Comparison of ENCODE assay signal across 8 mouse cellular contexts in genomic region chr6:72851633-72852032, GRCm38 (mm10). TPM values are rescaled to one million over a fixed set of nuclear protein-coding genes. Genes with fewer than 3 reads are reported as not detected.
DNase-seq lines count a peak whose midpoint lies in the region; ATAC-seq lines count a peak whose summit lies in the region.

No protein-coding gene starts in this region.

- H3K27me3 ChIP-seq in forebrain, embryonic 14.5 days (replicated peaks; ENCODE audit: control insufficient read depth, insufficient read depth, low read length): no peaks in the 10 kb centered on the region
- no peaks in the 10 kb centered on the region for H3K27me3 ChIP-seq in forebrain, embryonic 16.5 days (replicated peaks; ENCODE audit: control insufficient read depth, insufficient read depth, low read length)
- H3K27me3 ChIP-seq in neural tube, embryonic 15.5 days (replicated peaks): no peaks in the 10 kb centered on the region
- H3K27me3 ChIP-seq in embryonic facial prominence, embryonic 11.5 days (ENCODE audit: control insufficient read depth, insufficient read depth, low read length): no peaks in the 10 kb centered on the region

- intact Hi-C loops in left cerebral cortex, postnatal 36 days (cut with DNase I): loop anchor here (5.0 kb wide), 1 partner anchor 46 kb away; the partner anchor contains the start of gene Kcmf1

- 76% methylated on average over 5 of the region's 5 CpGs for WGBS in forebrain, embryonic 14.5 days
- 78% methylated on average over 5 of the region's 5 CpGs for WGBS in forebrain, embryonic 16.5 days
- 80% methylated on average over 5 of the region's 5 CpGs for WGBS in neural tube, embryonic 15.5 days
- 82% methylated on average over 5 of the region's 5 CpGs for WGBS in embryonic facial prominence, embryonic 11.5 days

- no peak overlapping the region for H3K9ac ChIP-seq in forebrain, embryonic 14.5 days (ENCODE audit: low read length)
- no peak overlapping the region for H3K9ac ChIP-seq in forebrain, embryonic 16.5 days (replicated peaks; ENCODE audit: low read depth, low read length)
- no peak overlapping the region for H3K9ac ChIP-seq in neural tube, embryonic 15.5 days (replicated peaks)
- H3K9ac ChIP-seq in embryonic facial prominence, embryonic 11.5 days (replicated peaks; ENCODE audit: low read length): no peak overlapping the region

- H3K4me2 ChIP-seq in forebrain, embryonic 14.5 days (ENCODE audit: low read length): no peak overlapping the region
- no peak overlapping the region for H3K4me2 ChIP-seq in forebrain, embryonic 16.5 days (ENCODE audit: low read length)
- H3K4me2 ChIP-seq in neural tube, embryonic 15.5 days: no peak overlapping the region
- H3K4me2 ChIP-seq in embryonic facial prominence, embryonic 11.5 days (ENCODE audit: low read depth, low read length): no peak overlapping the region

- no peak overlapping the region for H3K4me3 ChIP-seq in forebrain, embryonic 14.5 days (ENCODE audit: low read depth, low read length)
- H3K4me3 ChIP-seq in forebrain, embryonic 16.5 days (replicated peaks; ENCODE audit: low read length): no peak overlapping the region
- no peak overlapping the region for H3K4me3 ChIP-seq in neural tube, embryonic 15.5 days (replicated peaks)
- H3K4me3 ChIP-seq in embryonic facial prominence, embryonic 11.5 days (ENCODE audit: low read depth, low read length): no peak overlapping the region

- peak; percentile 24 for DNase-seq in forebrain, embryonic 14.5 days (ENCODE audit: low spot score)
- peak; percentile 40 for DNase-seq in neural tube, embryonic 10.5 days (ENCODE audit: extremely low spot score, low spot score)
- peak; percentile 45 for DNase-seq in embryonic facial prominence, embryonic 11.5 days (ENCODE audit: low spot score)
- peak; percentile 81 for DNase-seq in thymus, postnatal 4 days
- no peak for DNase-seq in left cerebral cortex, postnatal 36 days (ENCODE audit: low spot score in 2 of 2)

- peaks cover 60% of the 10 kb centered on the region for H3K36me3 ChIP-seq in forebrain, embryonic 14.5 days (ENCODE audit: control insufficient read depth, insufficient read depth, low read length)
- H3K36me3 ChIP-seq in forebrain, embryonic 16.5 days (ENCODE audit: control insufficient read depth, insufficient read depth): peaks cover 41% of the 10 kb centered on the region
- peaks cover 63% of the 10 kb centered on the region for H3K36me3 ChIP-seq in neural tube, embryonic 15.5 days
- peaks cover 18% of the 10 kb centered on the region for H3K36me3 ChIP-seq in embryonic facial prominence, embryonic 11.5 days (replicated peaks; ENCODE audit: control insufficient read depth, insufficient read depth, low read depth, low read length)

- no peaks in the 10 kb centered on the region for H3K9me3 ChIP-seq in forebrain, embryonic 14.5 days (replicated peaks; ENCODE audit: control insufficient read depth, low read length)
- H3K9me3 ChIP-seq in forebrain, embryonic 16.5 days (ENCODE audit: control insufficient read depth, low read length): no peaks in the 10 kb centered on the region
- no peaks in the 10 kb centered on the region for H3K9me3 ChIP-seq in neural tube, embryonic 15.5 days (replicated peaks)
- no peaks in the 10 kb centered on the region for H3K9me3 ChIP-seq in embryonic facial prominence, embryonic 11.5 days (replicated peaks; ENCODE audit: control insufficient read depth, low read length)

- no peak overlapping the region for H3K27ac ChIP-seq in forebrain, embryonic 14.5 days (ENCODE audit: low read depth, low read length)
- no peak overlapping the region for H3K27ac ChIP-seq in forebrain, embryonic 16.5 days (ENCODE audit: low read length)
- no peak overlapping the region for H3K27ac ChIP-seq in neural tube, embryonic 15.5 days (replicated peaks)
- no peak overlapping the region for H3K27ac ChIP-seq in embryonic facial prominence, embryonic 11.5 days (replicated peaks; ENCODE audit: low read depth, low read length)

- ATAC-seq in forebrain, embryonic 14.5 days: no peak
- ATAC-seq in forebrain, embryonic 16.5 days: no peak
- no peak for ATAC-seq in neural tube, embryonic 15.5 days (ENCODE audit: low FRiP score)
- no peak for ATAC-seq in embryonic facial prominence, embryonic 11.5 days (replicated peaks; ENCODE audit: insufficient number of reproducible peaks, low FRiP score, low TSS enrichment, low read depth)
- ATAC-seq in megakaryocyte, adult 5-6 weeks (ENCODE audit: poor library complexity, severe bottlenecking): peak; percentile 64

- no peaks in the 10 kb centered on the region for H3K4me1 ChIP-seq in forebrain, embryonic 14.5 days (ENCODE audit: control insufficient read depth, insufficient read depth, low read length)
- H3K4me1 ChIP-seq in forebrain, embryonic 16.5 days (replicated peaks; ENCODE audit: control insufficient read depth, insufficient read depth, low read length): peaks cover 2% of the 10 kb centered on the region; the same call in 1 of the 2 replicates
- no peaks in the 10 kb centered on the region for H3K4me1 ChIP-seq in neural tube, embryonic 15.5 days
- H3K4me1 ChIP-seq in embryonic facial prominence, embryonic 11.5 days (ENCODE audit: control insufficient read depth, insufficient read depth, low read length): no peaks in the 10 kb centered on the region

RNA-seq across cellular contexts. Expression of gene Kcmf1, which starts 48.1 kb away (rescaled TPM):
- 33.4 and 34.1 TPM in 2 replicates for polyA plus RNA-seq in forebrain, embryonic 14.5 days (2014; fragmentation: Nextera tagmentation; extraction: Ambion mirVana)
- polyA plus RNA-seq in forebrain, embryonic 16.5 days (2015; fragmentation: Nextera tagmentation; extraction: Ambion mirVana): 31.1 and 31.7 TPM in 2 replicates
- polyA plus RNA-seq in neural tube, embryonic 15.5 days (2015; fragmentation: Nextera tagmentation; extraction: Ambion mirVana): 36.5 and 40.9 TPM in 2 replicates
- polyA plus RNA-seq in embryonic facial prominence, embryonic 11.5 days (2014; fragmentation: Nextera tagmentation; extraction: Ambion mirVana): 46.1 and 50.1 TPM in 2 replicates
- total RNA-seq in megakaryocyte, adult 5-6 weeks (2015): 81.0 and 110 TPM in 2 replicates
- 100 and 110 TPM in 2 replicates for total RNA-seq in megakaryocyte, adult 5-6 weeks (2017)
- 10 to 100 TPM; 64.1 to 71.5 TPM for total RNA-seq in left cerebral cortex, postnatal 36 days (2021)

Comparison
In these comparisons a context has a peak if more than half of its experiments do, and no peak if none do; other contexts are left out.
1. DNase-seq: peak in forebrain, embryonic 14.5 days (single experiment), neural tube, embryonic 10.5 days (single experiment), embryonic facial prominence, embryonic 11.5 days (single experiment) and thymus, postnatal 4 days (single experiment); none in left cerebral cortex, postnatal 36 days (0 of 2).